Mouse (Mus musculus) adrenal gland, postnatal 4 days (tissue): ENCODE measurements around the gene Lasp1. TPM values are rescaled to one million over a fixed set of nuclear protein-coding genes. Genes with fewer than 3 reads are reported as not detected.

Source experiments
- DNase-seq, 2 experiments: peaks; one replicate each; pipeline ENCODE4 v3.0.0; 2021 to 2022; ENCODE audit warnings: low spot score in 2 of 2, mixed read lengths in 2 of 2
- total RNA-seq, 2 experiments: library from RNA; stranded (reverse); gene quantifications; 2 replicates each; pipeline ENCODE4 v1.2.3; 2021

Lasp1 gene
- total RNA-seq, 2 experiments from 2014 or later, result 184 to 192 TPM

DNA sequence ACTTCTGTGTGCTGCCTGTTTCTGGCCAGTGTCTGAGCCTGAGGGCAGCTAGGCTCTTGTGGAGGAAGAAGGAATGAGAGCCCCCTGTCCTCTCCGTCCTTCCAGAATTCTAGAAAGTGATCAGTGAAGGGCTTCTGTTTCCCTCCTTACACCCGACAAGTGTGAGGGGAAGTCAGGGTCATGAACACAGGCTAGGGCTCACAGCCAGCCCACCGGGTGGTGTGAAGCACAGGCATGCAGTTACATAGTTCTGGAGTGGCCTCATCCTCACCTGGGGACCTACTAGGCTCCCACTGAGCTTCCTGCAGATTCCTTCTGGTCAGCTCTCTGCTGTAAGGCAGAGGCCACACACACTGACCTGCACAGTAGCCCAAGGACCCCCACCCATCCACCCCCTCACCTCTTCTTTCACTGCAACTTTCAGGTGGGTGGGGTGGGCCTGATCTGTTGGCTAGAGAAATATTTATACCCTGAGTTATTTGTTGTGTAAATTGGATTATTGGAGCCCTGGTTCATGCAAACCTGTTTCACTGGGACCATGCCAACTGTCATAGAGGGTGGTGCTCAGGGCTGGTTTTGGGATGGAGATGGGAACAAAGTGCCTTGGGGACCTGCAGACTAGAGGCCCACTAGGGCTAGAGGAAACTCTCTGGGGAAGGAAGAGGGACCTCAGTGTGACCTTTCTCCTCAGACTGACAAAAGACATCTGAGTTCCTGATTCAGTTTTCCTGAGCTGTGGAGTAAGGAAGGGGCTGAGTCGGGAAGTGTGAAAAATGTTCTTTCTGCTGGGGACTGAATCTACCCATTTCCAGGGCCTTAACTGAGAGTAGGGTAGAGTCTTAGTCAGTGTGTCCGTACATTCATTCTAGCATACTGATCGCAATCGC, 10.7 kb downstream of the Lasp1 start:
- DNase-seq, result no peak

DNA sequence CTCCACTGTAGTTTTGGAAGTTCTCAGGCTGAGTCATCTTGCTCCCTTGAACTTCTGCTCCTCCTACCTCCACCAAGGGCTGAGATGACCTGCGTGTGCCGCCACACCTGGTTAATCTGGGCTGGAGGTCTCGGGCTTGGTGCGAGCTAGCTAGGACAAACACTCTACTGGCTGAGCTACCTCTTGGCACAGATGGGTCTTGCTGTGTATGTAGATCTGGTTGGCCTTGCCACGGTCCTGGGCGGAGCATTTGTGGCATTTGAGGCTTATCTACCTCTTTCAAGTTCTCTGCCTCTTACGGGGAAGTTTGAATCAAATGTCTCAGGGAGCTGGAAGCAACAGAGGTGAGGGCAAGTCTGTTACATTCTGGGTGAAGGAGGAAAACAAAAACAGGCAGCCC, 11.6 kb downstream of the Lasp1 start:
- DNase-seq, result no peak

DNA sequence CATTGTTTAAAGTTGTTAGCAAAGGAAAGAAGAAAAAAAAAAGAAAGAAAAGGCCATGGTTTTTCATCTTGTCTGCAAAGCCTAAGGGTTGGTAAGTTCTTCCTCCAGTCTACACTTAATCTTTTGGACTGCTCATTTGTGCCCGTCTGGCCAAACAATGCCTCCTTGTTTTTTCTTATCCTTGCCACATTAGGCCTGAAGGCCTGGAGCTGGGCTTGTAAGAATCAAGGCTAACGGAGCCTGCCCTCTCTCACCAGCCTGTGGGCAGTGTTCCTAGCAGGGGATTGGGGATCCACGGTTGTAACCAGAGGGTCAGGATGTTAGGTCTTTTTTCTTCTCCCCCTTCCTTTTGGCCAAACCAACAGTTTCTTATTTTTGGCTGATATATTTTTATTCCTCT, 12.2 kb downstream of the Lasp1 start:
- DNase-seq, result no peak

DNA sequence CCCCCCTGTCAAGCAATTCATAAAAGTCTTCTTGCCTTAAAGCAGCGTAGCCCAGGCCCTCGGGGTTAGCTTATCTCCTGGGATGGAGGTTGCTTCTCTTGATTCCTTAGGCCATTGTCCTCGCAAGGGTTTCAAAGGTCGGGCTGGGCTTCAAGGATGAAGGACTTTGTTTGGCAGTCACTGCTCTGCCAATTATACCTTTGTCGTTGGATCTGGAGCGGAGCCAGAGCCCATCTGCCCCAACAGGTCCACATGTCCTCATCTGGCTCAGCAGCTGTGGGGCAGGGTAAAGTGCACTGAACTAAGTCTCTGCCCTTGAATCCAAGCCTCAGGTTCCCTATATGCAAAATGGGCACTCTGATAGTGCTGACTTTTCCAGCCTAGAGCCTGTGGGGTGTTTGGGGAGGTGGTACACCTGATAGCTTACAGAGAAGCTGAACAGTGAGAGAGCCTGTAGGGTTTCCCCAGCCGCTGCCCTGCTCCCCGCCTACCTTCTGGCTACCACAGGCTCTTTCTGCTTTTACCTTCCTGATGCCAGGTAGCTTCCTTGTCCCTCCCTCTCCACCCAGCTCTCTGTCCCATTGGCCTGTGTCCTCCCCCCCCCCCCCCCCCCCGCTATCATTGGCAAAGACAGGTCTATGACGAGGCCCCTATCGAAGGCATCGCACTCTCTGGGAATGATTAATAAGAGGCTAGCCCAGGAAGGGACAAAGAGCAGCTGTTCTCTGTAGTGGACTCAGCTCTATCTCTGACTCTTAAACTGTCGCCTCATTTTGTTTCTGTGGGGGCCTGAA, 13.0 kb downstream of the Lasp1 start:
- DNase-seq, result no peak

DNA sequence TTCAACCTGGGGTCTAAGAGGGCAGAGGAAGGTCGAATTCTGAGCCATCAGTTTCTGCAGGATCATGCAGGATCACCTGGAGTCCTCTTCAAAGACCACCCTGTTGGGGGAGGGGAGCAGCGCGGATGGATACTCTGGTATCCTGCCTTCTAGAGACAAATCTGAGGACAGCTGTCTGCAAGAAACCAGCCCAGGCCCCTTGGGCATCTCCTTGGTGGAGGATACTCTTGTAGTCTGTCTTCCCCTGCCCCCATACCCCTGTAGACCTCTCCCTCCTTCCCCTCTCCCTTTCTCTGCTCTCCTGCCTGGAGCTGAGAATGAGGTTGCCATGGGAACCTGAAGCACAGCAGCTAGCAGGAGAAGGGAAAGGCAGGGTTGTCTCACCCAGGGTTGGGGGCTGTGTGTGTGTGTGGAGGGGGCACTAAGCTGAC, 13.7 kb downstream of the Lasp1 start:
- DNase-seq, result no peak

DNA sequence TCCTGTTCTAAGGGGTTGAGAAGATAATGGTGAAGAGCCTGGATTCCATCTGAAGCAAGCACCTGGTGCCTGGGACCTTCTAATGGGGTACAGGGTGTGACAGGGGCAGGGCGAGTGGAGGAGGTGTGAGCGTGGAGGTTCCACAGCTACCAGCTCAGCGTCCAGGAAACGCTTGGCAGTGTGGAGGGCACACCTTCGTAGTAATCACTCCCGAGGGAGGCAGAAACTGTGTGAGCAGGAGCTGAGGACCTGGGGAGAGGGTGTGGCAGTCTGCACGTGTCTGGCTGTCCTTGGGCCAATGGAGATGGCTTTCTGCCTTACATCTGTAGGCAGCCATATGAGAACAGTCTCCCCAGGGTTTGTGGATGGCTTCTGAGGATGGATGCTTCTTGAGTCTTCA, 14.3 kb downstream of the Lasp1 start:
- no peak for DNase-seq

DNA sequence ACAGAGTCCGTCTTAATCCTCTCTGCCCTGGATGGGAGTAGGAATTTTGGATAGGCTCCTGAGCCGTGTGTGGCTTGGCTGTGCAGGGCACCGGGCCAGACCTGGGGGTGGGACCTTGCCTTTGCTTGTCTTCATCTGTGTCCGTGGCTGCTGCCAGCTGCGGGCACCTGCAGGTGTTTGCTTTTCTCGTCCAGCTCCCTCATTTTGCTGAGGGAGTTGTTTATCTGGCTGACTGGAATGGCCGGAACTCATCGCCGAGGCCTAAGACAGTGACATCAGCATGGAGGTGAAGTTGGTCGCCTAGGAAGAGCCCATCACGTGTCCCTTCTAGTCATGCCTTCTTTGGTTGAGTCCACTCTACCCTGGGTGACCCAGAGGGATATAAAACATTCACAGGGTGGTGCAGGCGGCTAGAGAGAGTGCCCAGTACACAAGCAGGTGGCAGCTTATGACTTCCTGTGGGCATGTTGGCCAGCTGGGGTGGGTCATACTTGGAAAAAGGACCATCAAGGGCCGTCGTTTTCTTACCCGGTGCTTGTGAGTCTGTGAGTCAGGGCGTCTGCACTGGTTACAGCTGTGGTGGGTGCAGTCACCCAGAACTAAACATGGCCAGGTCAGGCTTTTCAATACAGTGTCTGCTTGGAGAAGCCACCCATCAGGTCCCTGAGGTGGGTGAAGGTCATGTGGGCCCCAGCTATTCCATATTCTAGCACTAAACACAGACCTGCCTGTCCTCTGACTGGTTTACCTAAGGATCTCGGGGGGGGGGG, 15.1 kb downstream of the Lasp1 start:
- no peak for DNase-seq

DNA sequence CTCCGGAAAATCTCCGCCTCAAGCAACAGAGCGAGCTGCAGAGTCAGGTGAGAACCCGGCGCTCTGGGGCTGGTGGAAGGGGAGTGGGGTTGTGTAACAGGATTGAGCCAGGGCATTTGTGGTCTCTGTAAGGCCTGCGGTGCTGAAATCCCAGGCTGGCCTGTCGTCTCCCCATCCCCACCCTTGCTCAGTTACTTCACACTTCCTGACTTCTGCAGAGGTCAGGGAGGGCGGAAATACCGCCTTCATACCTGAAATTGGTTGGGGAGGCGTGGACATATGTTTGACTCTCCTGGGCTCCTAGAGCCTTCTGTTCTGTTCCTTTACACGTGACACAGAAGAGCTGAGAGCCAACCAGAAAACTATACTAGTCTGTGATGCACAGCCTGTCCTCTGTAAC, 16.9 kb downstream of the Lasp1 start:
- DNase-seq, result no peak

DNA sequence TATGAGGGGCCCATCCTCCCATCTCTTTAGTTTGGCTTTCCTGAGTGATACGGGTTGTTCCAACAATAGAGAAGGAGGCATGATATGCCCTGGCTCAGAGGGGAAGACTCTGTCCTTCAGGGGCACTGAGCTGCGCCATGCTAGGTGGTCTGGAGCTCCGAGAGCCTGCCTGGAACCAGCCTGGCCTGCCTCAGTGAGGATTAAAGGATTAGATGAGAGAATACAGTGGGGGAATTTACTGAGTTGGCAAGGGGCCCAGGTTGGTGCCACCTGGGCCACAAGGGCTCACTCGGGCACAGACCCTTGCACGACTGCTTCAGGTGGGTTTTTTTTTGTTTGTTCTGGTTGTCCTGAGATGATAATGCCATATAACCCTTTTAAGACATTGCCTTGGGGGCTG, 17.4 kb downstream of the Lasp1 start:
- no peak for DNase-seq

DNA sequence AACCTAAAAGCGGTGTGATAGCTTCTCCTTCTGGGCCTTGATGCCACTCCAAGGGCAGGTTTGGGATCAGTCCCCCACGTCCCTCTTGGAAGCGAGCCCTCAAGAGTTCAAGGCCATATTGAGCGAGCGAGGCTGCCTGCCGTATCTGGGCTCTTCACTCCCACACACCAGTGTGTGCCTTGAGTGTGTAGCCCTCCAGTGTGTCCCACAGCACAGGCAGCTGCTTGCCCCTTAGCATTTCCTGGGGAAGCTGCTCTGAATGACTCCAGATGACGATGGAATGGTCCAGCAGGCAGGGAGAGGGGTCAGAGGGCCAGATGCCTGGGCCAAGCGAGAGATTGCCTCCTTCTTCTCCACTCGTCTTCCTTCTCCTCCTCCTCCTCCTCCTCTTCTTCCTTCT, 18.1 kb downstream of the Lasp1 start:
- no peak for DNase-seq

DNA sequence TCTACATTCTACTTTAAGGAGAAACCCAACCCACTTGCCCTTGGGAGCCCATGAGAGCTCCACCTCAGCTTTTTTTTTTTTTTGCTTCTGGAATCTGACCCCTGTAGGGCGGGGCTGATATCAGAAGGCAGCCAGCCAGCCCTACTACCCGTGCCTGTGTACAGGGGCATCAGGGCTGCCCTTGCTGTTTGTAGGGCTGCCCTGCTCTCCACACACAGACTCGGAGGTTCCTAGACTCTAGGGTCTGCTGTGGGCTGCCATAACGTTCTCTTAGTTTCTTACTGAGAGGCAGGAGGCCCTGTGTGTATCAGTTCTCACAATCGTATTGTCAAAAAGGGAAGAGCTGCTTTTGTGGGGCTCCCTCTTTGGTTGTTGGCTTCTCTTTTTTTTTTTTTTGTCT, 18.6 kb downstream of the Lasp1 start:
- DNase-seq, result no peak

DNA sequence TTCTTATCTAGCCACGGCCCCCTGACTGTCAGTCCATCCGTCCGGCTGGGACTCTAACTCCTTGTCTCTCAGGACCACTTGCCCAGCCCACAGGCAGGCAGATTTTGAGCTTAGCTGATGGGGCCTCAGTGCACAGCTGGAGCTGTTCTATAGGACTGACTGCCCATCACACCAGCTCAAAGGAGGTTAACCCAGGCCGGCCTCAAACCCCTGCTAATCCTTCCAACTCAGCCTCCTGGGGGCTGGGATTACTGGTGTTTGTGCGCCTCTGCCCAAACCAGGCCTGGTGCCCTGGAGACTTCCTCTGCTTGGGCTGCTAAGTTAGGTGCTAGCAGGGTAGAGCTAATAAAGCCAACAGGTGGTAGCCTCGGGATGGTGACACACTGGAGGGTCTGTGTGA, 19.2 kb downstream of the Lasp1 start:
- DNase-seq, result no peak

DNA sequence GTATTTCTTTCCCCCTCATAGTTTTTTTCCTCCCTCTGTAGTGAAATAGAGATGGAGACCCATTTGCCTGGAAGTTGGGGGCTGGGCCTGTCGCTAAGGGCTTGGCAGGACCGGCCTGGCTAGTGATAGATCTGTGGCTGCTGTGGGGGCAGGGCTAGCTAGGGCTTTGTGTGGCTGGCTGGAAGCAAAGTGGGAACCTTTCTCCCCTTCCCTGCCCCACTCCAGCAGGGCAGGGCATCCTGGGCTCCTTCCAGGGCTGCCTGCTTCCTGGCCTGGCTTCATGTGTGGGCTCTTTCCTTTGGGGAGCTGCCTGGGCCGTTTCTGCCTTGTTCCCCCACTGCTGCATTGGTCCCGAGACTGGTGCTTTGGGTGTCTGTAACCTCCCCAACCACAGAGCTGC, 19.8 kb downstream of the Lasp1 start:
- no peak for DNase-seq

DNA sequence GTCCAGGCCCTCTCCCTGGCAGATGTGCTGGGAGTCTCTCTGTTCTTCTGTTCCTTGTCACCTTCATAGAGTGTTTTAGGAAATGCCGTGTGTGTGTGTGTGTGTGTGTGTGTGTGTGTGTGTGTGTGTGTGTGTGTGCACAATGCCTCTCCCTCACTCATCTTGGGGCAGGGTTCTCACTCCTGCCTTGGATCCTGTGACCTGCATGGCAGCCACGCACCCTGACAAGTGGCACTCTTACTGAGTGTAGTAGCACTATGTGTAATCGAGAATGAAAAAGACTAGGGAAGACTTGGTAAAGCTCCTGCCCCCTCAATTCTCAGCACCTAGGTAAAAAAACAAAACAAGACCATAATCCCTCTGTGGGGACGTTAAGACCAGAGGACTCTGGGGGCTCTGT, 20.3 kb downstream of the Lasp1 start:
- no peak for DNase-seq

DNA sequence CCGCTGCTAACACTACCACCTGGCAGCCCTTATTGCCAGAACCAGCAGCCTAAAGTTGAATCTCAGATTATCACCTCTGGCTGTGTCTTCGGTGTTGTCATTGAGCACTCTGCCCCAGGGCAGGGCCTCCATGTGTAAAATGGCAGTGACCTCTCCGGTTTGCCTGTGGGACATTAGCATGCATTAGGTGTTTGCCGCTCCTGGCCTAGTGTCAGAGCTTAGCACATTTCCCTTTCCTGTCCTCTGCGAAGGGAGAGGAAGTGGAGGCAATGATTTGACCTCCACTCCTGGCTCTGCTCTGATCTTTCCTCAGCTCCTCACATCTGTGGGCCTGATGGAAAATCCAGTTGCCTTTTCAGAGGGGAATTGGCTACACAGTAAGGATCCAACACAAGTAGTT, 21.1 kb downstream of the Lasp1 start:
- DNase-seq, result no peak

DNA sequence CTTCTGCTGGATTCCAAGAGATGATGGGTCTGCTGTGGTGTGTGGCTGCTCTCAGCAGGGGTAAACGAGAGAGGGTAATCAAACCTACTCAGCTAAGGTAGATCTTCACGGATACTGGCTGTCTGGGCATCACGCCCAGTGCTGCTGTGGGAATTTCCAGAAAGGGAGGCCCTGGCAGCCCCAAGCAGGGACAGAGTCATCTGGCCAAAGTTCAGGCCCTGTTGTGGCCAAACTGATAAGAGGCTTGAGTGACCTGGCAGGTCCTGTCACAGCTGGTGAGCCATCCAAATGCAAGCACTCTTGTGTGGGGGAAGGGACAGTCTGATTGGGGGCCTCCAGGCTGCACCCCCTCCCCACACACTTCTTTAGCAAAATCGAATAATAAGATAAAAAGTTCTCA, 22.0 kb downstream of the Lasp1 start:
- DNase-seq, result no peak

DNA sequence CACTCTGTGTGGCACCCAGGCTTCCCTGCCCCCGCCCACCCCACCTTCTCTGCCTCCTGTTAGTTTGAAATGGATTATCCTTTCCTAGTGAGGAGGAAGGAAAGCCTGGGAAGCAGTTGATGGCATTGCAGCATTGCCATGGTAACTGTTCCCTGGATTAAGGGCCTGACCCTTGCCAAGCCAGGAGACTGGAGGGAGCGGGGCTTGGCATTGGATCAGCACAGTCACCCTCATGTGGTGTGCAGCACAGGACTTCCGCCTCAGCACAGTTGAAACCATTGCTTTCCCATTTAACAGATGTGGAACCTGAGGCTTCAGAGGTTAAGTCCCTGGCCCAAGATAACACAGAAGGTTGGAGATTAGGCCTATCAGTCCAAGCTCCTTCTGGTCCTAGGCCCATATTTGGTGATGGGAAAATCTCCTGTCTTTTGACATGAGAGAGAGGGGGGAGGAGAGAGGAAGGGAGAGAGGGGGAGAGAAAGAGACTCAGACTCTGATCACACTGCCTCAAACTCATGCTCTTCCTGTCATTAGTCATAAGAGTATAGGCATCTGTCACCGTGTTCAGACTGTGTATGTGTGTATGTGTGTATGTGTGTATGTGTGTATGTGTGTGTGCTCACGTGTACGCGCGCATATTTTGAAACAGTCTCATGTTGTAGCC, 22.7 kb downstream of the Lasp1 start:
- DNase-seq, result no peak

DNA sequence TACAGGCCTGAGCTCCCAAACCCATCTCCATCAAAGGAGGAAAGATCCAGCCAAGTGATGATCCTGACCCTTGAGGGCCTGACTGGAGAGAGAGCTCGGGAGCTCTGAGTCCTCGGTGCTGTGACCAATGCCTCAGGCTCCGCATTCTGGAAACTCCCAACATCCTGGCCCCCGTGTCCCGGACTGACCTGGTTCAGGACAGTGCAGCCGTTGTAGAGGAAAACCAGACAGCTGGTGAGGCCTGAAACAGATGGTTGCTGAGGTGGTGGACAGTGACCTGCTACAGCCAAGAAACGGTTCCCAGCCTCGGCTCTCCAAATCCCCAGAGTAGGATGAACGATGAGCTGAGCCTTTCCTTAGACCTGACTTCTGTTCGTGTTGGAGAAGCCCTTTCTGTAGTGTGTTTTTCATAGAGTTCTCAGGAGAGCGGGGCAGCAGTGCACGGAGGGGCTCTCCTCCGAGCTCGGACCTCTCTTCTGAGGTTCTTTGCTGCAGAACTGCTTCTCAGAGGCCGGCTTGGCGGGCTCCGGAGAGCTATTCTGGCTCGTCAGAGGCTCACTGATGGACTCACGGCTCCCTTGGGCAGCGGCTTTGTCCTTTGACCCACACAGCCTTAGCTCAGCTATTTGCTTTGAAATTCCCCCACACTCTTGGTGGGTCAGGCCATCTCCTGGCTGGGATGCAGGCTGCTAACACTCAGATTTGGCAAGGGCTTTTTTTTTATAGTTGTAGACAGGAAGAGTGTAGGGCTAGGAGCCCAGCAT, 24.2 kb downstream of the Lasp1 start:
- no peak for DNase-seq

DNA sequence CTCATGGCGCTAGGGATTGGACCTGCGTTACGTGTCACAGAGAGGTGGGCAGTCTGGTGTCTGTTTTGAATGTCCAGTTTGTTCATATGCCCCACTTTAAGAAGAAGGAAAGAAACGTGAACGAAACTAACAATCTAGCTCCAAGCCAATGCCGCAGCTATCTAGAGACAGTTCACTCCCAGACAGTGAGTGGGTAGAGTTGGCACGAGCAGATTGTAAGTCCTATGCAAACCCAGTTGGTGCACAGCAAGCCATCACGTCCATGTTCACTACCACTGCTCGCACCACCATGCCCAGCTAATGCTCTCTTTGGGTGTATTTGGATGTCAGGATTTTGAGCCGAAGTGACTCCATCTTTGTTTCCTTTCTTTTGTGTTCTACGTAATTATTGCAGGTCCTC, 25.4 kb downstream of the Lasp1 start:
- no peak for DNase-seq

DNA sequence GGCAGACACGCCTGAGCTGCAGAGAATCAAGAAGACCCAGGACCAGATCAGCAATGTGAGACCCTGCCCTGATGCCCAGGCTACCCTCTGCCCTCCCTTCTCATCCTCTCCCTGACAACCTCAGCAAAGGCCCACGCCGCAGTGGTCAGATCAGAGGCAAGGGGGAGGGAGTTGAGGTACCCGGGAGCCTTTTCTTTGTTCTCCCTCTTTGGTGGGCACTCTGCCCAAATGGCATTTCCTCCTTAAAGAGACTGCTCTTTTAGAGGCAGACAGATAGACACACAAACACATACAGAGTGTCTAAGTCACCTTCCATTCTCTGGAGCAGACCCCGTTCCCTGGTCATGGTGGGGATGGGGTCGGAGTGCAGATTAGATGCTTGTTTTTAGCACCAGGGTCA, 26.1 kb downstream of the Lasp1 start:
- DNase-seq, result no peak

DNA sequence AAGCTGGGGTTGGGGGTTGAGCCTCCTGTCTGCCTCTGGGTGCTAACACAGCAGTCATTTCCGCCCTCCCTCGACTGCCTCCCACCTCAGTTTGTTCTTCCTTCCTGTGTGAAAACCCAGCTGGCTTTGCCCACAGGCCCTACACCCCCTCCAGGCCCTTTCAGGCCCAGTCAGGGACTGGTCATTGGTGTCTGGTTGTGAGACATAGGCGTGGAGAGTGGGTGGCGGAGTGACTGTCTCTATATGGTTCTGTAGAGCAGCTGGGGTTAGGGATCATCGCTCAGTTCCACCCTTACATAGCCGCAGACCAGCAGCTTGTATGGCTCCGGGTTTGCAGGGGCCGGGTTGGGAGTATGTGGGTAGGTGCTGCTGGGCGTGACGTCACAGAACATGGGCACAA, 26.5 kb downstream of the Lasp1 start:
- no peak for DNase-seq
